Mouse (Mus musculus): ENCODE measurements around the gene Mrpl38. TPM values are rescaled to one million over a fixed set of nuclear protein-coding genes. Genes with fewer than 3 reads are reported as not detected.
"Not testable (repeated sequence)": the region's sequence is repeated elsewhere in the genome, so short reads cannot be mapped to it uniquely, and the experiment has no call there.

Gene Mrpl38
- polyA plus RNA-seq, 1 experiment, result 19.2 TPM

DNA sequence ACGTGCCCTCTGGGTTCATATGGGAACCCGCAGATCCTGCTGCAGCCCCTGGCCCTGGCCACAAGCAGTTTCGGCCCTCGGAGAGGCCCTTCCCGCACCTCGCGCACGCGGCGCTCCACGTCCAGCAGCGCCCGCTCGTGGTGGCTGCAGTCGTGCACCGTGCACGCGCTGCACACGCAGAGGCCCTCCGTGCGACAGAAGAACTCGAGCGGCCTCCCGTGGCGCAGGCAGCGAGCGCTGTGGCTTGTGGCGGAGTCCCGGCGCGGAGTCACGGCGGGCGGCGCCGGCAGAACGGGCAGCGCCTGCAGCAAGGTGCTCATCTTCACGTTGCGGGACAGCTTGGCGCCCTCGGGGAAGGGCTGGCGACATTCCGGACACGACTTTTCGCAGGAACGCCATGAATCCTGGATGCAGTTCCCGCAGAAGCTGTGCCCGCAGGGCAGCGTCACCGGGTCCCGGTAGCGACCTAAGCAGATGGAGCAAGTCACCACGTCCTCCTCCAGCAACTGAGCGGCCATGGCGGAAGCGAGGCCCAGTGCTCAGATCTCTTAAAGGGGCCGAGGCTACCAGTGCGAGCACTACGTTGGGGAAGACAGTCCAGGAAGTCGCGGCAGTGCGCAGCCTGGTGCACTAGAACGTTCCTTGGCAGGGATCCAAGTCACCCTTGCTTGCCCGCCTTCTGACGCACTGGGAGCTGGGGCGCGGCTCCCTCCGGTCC is 8.0 kb downstream of the Mrpl38 start, which contains the start of gene Trim65:
TSS of gene Trim65 (minus strand) at position 641 of the 718 bp plus-strand sequence.
- TF ChIP-seq POLR2A (IDR thresholded peaks at IDR 0.05; ENCODE audit: borderline replicate concordance, low read depth, low read length) (no peak), CTCF (IDR thresholded peaks at IDR 0.05; ENCODE audit: low read depth, low read length) (peak; percentile 52; the same call in 1 of the 2 replicates)
- peaks cover 23% of the 10 kb centered on the region for H3K4me1 ChIP-seq (ENCODE audit: control insufficient read depth, insufficient read depth, low read length)
- peak within 1 kb of the TSS; percentile 89 for H3K27ac ChIP-seq (ENCODE audit: insufficient read depth, low read depth, low read length)
- peak within 1 kb of the TSS; percentile 65 for H3K4me3 ChIP-seq (ENCODE audit: insufficient read depth, low read length)

DNA sequence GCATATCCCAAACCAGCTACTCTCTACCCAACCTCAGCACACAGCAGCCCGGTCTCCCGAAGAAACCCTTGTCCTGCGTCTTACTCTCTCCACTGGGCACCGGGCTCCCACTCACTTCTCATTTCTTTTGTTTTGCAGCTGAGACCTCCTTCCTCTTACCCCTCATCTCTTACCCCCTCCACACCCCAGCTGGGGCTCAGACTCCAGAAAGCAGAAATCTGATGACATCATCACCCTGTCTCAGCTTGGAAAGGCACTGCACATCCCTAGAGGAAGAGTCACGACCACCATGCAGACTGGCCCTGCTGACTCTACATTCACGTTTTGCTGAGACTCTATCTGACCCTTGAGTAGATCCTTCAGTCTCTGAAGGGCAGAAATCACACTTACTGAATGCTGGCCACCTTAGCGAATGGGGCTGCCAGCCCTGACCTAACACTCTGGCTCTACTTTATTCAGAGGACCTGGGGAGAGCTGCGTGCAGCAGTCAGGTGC is 8.6 kb downstream of the Mrpl38 start:
- peaks cover 23% of the 10 kb centered on the region for H3K4me1 ChIP-seq (ENCODE audit: control insufficient read depth, insufficient read depth, low read length)
- no peak for TF ChIP-seq CTCF (IDR thresholded peaks at IDR 0.05; ENCODE audit: low read depth, low read length)
- TF ChIP-seq POLR2A (IDR thresholded peaks at IDR 0.05; ENCODE audit: borderline replicate concordance, low read depth, low read length), result no peak
- H3K27ac ChIP-seq (ENCODE audit: insufficient read depth, low read depth, low read length), result peak overlapping the region; percentile 89
- peak overlapping the region; percentile 65 for H3K4me3 ChIP-seq (ENCODE audit: insufficient read depth, low read length)

DNA sequence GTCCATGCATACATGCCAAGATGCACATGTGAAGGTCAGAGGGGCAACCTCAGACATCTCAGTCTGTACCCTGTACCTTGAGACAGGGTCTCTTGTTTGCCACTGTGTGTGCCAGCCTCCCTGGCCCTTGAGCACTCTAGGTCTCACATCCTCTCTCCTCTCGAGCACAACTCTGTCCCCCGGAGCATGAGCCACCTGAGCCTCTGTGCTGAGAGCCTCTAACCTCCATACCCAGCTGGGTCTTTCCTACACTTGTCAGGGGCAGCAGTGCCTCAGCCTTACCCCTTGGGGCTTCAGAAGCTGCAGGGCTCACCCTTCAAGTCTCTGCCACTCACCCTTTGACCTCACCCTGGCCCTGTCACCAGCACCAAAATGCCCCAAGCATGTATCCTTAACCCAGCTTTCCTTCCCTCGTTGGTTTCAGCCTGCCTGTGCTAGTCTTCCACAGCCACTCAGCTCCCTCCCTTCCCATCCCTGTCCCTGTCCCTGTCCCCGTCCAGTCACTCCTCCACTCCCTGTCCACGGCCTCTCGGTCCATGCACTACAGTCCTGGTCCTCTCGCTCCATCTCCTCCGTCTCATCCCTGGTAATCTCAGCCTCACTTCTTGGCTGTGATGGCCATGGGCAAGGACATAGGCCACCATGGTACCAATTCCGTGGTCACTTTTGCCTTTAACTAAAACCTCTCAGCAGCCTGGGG is 9.4 kb downstream of the Mrpl38 start:
- H3K27ac ChIP-seq (ENCODE audit: insufficient read depth, low read depth, low read length), result peak overlapping the region; percentile 66
- peaks cover 23% of the 10 kb centered on the region for H3K4me1 ChIP-seq (ENCODE audit: control insufficient read depth, insufficient read depth, low read length)
- peak overlapping the region; percentile 65 for H3K4me3 ChIP-seq (ENCODE audit: insufficient read depth, low read length)
- TF ChIP-seq CTCF (IDR thresholded peaks at IDR 0.05; ENCODE audit: low read depth, low read length) (no peak), POLR2A (IDR thresholded peaks at IDR 0.05; ENCODE audit: borderline replicate concordance, low read depth, low read length) (no peak)

DNA sequence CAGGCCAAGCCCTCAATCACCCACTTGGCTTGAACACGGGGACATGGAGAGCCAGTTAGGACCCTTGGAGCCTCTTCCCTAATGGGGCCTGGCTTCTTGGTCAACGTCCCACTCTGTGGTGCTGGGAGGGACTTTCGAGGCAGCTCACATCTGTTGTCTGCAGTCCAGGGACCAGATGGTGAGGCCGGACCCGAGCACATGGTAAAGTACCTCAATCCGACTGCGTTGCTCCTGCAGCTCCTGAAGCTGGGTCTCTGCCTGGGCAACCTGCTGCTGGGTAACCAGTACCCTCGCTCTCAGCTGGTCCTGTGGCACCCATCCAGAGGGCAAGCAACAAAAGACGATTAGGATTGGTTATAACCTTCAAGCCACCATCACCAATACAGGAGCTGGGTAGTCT is 10.7 kb downstream of the Mrpl38 start:
- Histone ChIP-seq H3K27ac (ENCODE audit: insufficient read depth, low read depth, low read length) (no peak overlapping the region), H3K4me3 (ENCODE audit: insufficient read depth, low read length) (no peak overlapping the region), H3K4me1 (ENCODE audit: control insufficient read depth, insufficient read depth, low read length) (peaks cover 23% of the 10 kb centered on the region)
- TF ChIP-seq CTCF (IDR thresholded peaks at IDR 0.05; ENCODE audit: low read depth, low read length) (no peak), POLR2A (IDR thresholded peaks at IDR 0.05; ENCODE audit: borderline replicate concordance, low read depth, low read length) (no peak)

DNA sequence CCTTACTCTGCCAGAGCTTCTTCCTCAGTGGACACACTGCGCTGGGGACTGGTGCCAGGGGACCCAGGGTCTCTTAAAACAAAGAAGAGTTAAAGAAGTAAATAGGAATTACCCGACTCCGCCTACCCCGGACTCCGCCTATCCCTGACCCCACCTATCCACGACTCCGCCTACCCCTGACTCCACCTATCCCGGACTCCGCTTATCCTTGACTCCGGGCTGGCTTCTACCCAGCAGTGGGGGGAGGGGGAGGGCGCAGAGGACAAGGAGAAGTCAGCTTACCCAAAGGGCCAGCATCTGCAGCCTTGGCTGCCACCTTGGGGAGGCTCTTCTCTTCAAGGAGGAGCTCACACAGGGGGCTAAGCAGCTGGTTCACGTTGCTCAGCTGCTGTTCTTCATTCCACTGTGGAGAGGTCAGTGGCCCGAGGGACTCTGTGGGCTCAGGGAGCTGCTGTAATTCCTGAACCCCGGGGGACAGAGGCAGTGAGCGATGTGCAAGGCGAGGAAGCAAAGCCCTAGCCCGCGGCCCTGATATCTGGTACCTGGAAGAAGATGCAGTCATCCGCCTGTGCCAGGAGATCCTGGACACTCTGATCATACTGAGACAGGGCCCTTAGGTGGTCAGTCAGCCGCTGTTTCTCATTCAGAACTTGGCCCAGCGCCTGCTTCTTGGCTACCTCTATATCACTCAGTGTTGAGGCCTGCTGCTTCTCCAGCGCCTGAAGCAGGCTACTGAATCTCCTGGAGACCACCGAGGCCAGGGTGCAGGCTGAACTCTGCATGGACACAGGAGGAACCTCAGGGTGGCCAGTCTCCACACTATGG is 11.3 kb downstream of the Mrpl38 start, which contains the start of gene Trim47:
TSS of gene Trim47 (minus strand) at position 55 of the 825 bp plus-strand sequence.
- H3K4me3 ChIP-seq (ENCODE audit: insufficient read depth, low read length), result no peak within 1 kb of the TSS
- H3K27ac ChIP-seq (ENCODE audit: insufficient read depth, low read depth, low read length), result no peak within 1 kb of the TSS
- peaks cover 17% of the 10 kb centered on the region for H3K4me1 ChIP-seq (ENCODE audit: control insufficient read depth, insufficient read depth, low read length)
- no peak for TF ChIP-seq POLR2A (IDR thresholded peaks at IDR 0.05; ENCODE audit: borderline replicate concordance, low read depth, low read length)
- TF ChIP-seq CTCF (IDR thresholded peaks at IDR 0.05; ENCODE audit: low read depth, low read length), result no peak

DNA sequence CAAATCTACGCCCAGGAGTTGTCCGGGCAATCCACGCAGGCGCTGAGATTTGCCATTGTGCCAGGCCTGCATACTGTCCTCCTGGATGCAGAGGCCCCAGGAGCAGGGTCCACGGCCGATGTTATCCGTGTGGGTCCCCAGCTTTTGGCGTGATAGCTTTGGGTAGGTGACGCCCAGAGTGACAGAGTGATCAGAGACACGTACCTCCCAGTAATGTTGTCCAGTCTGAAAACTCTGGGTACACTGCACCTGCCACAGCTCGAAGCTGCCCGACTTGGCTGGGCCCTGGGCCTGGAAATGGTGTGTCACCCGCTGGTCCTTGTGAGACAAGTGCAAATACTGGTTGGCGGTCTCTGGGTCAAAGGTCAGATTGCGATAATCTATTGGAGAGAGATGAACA is 12.4 kb downstream of the Mrpl38 start:
- H3K4me3 ChIP-seq (ENCODE audit: insufficient read depth, low read length), result no peak overlapping the region
- no peak overlapping the region for H3K27ac ChIP-seq (ENCODE audit: insufficient read depth, low read depth, low read length)
- H3K4me1 ChIP-seq (ENCODE audit: control insufficient read depth, insufficient read depth, low read length), result peaks cover 8% of the 10 kb centered on the region
- TF ChIP-seq CTCF (IDR thresholded peaks at IDR 0.05; ENCODE audit: low read depth, low read length), result no peak
- no peak for TF ChIP-seq POLR2A (IDR thresholded peaks at IDR 0.05; ENCODE audit: borderline replicate concordance, low read depth, low read length)

DNA sequence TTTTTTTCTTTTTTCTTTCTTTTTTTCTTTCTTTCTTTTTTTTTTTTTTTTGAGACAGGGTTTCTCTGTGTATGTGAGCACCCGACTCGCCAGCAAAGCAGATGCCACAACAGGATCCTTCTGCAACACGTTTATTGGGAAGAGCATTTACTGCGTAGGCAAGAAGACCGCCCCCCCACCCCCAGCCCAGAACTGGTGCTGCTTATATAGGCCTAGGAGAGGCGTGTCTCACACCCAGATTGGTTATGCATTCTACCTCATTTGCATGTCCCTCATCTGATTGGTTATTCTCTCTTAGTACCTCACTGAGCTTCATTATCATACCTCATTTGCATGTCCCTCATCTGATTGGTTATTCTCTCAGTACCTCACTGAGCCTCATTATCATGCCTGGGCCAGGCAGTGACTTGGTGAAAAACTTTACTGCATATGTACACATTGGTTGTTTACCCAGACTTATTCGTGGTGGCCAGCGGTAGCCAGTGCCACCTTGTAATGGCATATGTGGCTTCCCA is 16.9 kb downstream of the Mrpl38 start:
- not testable (repeated sequence) for H3K4me3 ChIP-seq (ENCODE audit: insufficient read depth, low read length); H3K27ac ChIP-seq (ENCODE audit: insufficient read depth, low read depth, low read length); H3K4me1 ChIP-seq (ENCODE audit: control insufficient read depth, insufficient read depth, low read length)

DNA sequence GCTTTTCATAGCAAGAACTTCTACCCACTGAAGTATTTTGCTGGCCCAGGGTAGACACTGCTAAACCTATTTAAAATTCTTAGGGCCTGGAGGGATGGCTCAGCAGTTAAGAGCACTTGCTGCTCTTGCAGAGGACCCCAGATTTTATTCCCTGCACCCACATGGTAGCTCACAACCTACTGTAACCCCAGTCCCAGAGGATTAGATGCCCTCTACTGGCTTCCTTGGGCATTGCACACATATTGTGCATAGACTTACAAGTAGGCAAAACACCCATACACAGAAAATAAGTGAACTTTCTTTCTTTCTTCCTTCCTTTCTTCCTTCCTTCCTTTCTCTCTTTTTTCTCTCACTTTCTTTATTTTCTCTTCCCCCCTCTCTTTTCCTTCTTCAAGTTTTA is 20.8 kb downstream of the Mrpl38 start:
- no peaks in the 10 kb centered on the region for H3K4me1 ChIP-seq (ENCODE audit: control insufficient read depth, insufficient read depth, low read length)
- no peak overlapping the region for H3K27ac ChIP-seq (ENCODE audit: insufficient read depth, low read depth, low read length)
- TF ChIP-seq CTCF (IDR thresholded peaks at IDR 0.05; ENCODE audit: low read depth, low read length) (no peak), POLR2A (IDR thresholded peaks at IDR 0.05; ENCODE audit: borderline replicate concordance, low read depth, low read length) (no peak)
- no peak overlapping the region for H3K4me3 ChIP-seq (ENCODE audit: insufficient read depth, low read length)

DNA sequence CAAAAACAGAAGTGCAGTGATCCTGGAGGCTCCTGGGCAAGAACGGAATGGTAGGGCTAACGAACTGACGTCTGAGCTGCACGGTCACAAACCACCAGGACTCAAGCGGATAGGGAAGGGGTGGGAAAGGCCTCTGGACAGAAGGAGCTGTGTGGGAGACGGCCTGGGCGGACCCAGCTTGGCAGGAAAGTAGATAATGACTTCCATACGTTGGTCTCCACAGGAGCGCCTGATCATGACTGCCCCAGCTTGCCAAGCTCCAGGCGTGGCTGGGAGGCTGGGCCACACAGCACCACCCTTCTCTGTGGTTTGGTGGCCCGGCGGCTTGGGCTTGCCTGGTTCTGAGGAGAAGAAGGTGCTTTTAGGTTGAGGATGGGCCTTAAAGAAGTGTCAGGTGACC is 21.4 kb downstream of the Mrpl38 start:
- Histone ChIP-seq H3K27ac (ENCODE audit: insufficient read depth, low read depth, low read length) (no peak overlapping the region), H3K4me1 (ENCODE audit: control insufficient read depth, insufficient read depth, low read length) (peaks cover under 1% of the 10 kb centered on the region; the same call in 1 of the 2 replicates), H3K4me3 (ENCODE audit: insufficient read depth, low read length) (no peak overlapping the region)
- TF ChIP-seq CTCF (IDR thresholded peaks at IDR 0.05; ENCODE audit: low read depth, low read length) (no peak), POLR2A (IDR thresholded peaks at IDR 0.05; ENCODE audit: borderline replicate concordance, low read depth, low read length) (no peak)
